Mouse (Mus musculus): Measurements from ENCODE around the gene Fbxl12.

GRCm38 (mm10) chr9:20685081-20685861, 40.7 kb upstream of the Fbxl12 start:
- TF ChIP-seq GATA1 (IDR thresholded peaks at IDR 0.05; ENCODE audit: low read length) (no peak), TAL1 (IDR thresholded peaks at IDR 0.05; ENCODE audit: low read length) (no peak)

All from erythroblast, embryonic 14.5 days (primary cell).